In the genomic region with DNA sequence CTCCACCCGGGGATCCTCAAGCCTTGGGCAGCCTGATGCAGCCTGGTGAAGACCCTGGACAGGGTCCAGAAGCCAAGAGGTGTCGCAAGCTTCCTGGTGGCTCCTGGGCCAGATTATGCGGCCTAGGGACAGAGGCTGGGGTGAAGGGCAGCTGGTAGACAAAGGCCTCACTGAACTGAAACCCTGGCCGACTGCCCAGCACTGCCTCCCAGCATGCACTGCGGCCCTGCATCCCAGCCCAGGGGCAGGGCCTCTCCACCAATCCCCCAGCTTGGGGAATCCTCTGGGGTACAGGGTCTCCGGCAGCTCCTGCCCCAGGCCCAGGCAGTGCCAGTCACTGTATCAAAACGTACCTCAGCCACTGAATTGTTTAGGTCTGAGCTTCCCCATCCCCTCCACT, we compare ENCODE assay signal across 8 mouse cellular contexts. TPM values are rescaled to one million over a fixed set of nuclear protein-coding genes. Genes with fewer than 3 reads are reported as not detected.
DNase-seq lines count a peak whose midpoint lies in the region; ATAC-seq and TF ChIP-seq lines count a peak whose summit lies in the region.

No protein-coding gene starts in this region.

- no peak for TF ChIP-seq CTCF in thymus, adult 2 months (IDR thresholded peaks at IDR 0.05; ENCODE audit: borderline replicate concordance, control insufficient read depth, extremely low read depth, insufficient read depth, low read length, poor library complexity)

- H3K27ac ChIP-seq in lung, embryonic 15.5 days, result no peak overlapping the region
- H3K27ac ChIP-seq in embryonic facial prominence, embryonic 10.5 days (replicated peaks), result peak overlapping the region; percentile 83
- peak overlapping the region; percentile 65 for H3K27ac ChIP-seq in hindbrain, embryonic 15.5 days (replicated peaks)
- H3K27ac ChIP-seq in thymus, adult 2 months (ENCODE audit: control insufficient read depth, insufficient read depth, low read length), result no peak overlapping the region

- no peak overlapping the region for H3K9ac ChIP-seq in lung, embryonic 15.5 days
- H3K9ac ChIP-seq in hindbrain, embryonic 15.5 days, result no peak overlapping the region

- no peak for TF ChIP-seq POLR2A in thymus, adult 2 months (IDR thresholded peaks at IDR 0.05; ENCODE audit: control insufficient read depth, extremely low read depth, insufficient read depth, low read length, poor library complexity)

- no peak overlapping the region for H3K4me3 ChIP-seq in lung, embryonic 15.5 days
- H3K4me3 ChIP-seq in embryonic facial prominence, embryonic 10.5 days, result no peak overlapping the region
- H3K4me3 ChIP-seq in hindbrain, embryonic 15.5 days, result no peak overlapping the region
- H3K4me3 ChIP-seq in thymus, adult 2 months (ENCODE audit: control insufficient read depth, insufficient read depth, low read length), result no peak overlapping the region

- intact Hi-C loops in left cerebral cortex, postnatal 10 days (cut with DNase I), result no loop called here

- ATAC-seq in lung, embryonic 15.5 days (ENCODE audit: borderline replicate concordance, extremely low read depth, low FRiP score, low TSS enrichment), result peak; percentile 20; the same call in 1 of the 2 replicates
- peak; percentile 44; the same call in 1 of the 2 replicates for ATAC-seq in hindbrain, embryonic 15.5 days (ENCODE audit: low FRiP score, low read depth)

- no peaks in the 10 kb centered on the region for H3K9me3 ChIP-seq in lung, embryonic 15.5 days
- H3K9me3 ChIP-seq in embryonic facial prominence, embryonic 10.5 days, result no peaks in the 10 kb centered on the region
- H3K9me3 ChIP-seq in hindbrain, embryonic 15.5 days, result no peaks in the 10 kb centered on the region

- H3K36me3 ChIP-seq in lung, embryonic 15.5 days, result no peaks in the 10 kb centered on the region
- H3K36me3 ChIP-seq in embryonic facial prominence, embryonic 10.5 days (replicated peaks), result no peaks in the 10 kb centered on the region
- H3K36me3 ChIP-seq in hindbrain, embryonic 15.5 days, result no peaks in the 10 kb centered on the region
- H3K36me3 ChIP-seq in thymus, adult 2 months (ENCODE audit: control insufficient read depth, insufficient read depth, low read length), result no peaks in the 10 kb centered on the region

- H3K4me2 ChIP-seq in lung, embryonic 15.5 days, result no peak overlapping the region
- H3K4me2 ChIP-seq in hindbrain, embryonic 15.5 days, result no peak overlapping the region

- no peak for DNase-seq in lung, adult 18-20 months
- DNase-seq in embryonic facial prominence, embryonic 10.5 days (ENCODE audit: low spot score), result peak; percentile 37
- peak; percentile 50 to 84 for DNase-seq in left cerebral cortex, postnatal 10 days (ENCODE audit: extremely low spot score in 1 of 2, low spot score in 2 of 2)
- DNase-seq in ovary, postnatal 14 days (ENCODE audit: low spot score), result peak; percentile 33
- no peak for DNase-seq in thymus, adult 2 months
- no peak for DNase-seq in embryo, embryonic 10 days (ENCODE audit: low spot score)

- 59% methylated on average over 7 of the region's 7 CpGs for WGBS in lung, embryonic 15.5 days
- 60% methylated on average over 7 of the region's 7 CpGs for WGBS in embryonic facial prominence, embryonic 10.5 days
- WGBS in hindbrain, embryonic 15.5 days, result 31% methylated on average over 7 of the region's 7 CpGs
- WGBS in thymus, adult 2 months, result 81% methylated on average over 7 of the region's 7 CpGs

- no peaks in the 10 kb centered on the region for H3K4me1 ChIP-seq in lung, embryonic 15.5 days
- H3K4me1 ChIP-seq in embryonic facial prominence, embryonic 10.5 days, result peaks cover 59% of the 10 kb centered on the region
- peaks cover 35% of the 10 kb centered on the region for H3K4me1 ChIP-seq in hindbrain, embryonic 15.5 days (replicated peaks)
- H3K4me1 ChIP-seq in thymus, adult 2 months (replicated peaks; ENCODE audit: control insufficient read depth, insufficient read depth, low read length), result no peaks in the 10 kb centered on the region

- H3K27me3 ChIP-seq in lung, embryonic 15.5 days, result no peaks in the 10 kb centered on the region
- H3K27me3 ChIP-seq in embryonic facial prominence, embryonic 10.5 days (replicated peaks; ENCODE audit: low read depth, poor library complexity, severe bottlenecking), result no peaks in the 10 kb centered on the region
- H3K27me3 ChIP-seq in hindbrain, embryonic 15.5 days, result no peaks in the 10 kb centered on the region
- no peaks in the 10 kb centered on the region for H3K27me3 ChIP-seq in thymus, adult 2 months (ENCODE audit: control insufficient read depth, insufficient read depth, low read length)

RNA-seq across cellular contexts. Expression of gene Ocstamp, which starts 17.1 kb away (rescaled TPM):
- 0.06 TPM in 1 of 2 replicates, not detected in the other for polyA plus RNA-seq in lung, embryonic 15.5 days (2015; fragmentation: Nextera tagmentation; extraction: Ambion mirVana)
- 0.06 and 0.18 TPM in 2 replicates for polyA plus RNA-seq in embryonic facial prominence, embryonic 10.5 days (2016; fragmentation: Nextera tagmentation; extraction: Ambion mirVana)
- polyA plus RNA-seq in hindbrain, embryonic 15.5 days (2015; fragmentation: Nextera tagmentation; extraction: Ambion mirVana), result 0.07 TPM in 1 of 2 replicates, not detected in the other
- not detected for total RNA-seq in left cerebral cortex, postnatal 10 days (2021)
- 0.37 and 0.44 TPM in 2 replicates for polyA plus RNA-seq in thymus, adult 2 months (2012; rRNA removed)

RNA-seq across cellular contexts. Expression of gene Zfp334, which starts 29.2 kb away (rescaled TPM):
- 7.0 and 7.1 TPM in 2 replicates for polyA plus RNA-seq in lung, embryonic 15.5 days (2015; fragmentation: Nextera tagmentation; extraction: Ambion mirVana)
- 20.8 and 21.6 TPM in 2 replicates for polyA plus RNA-seq in embryonic facial prominence, embryonic 10.5 days (2016; fragmentation: Nextera tagmentation; extraction: Ambion mirVana)
- 8.5 and 9.1 TPM in 2 replicates for polyA plus RNA-seq in hindbrain, embryonic 15.5 days (2015; fragmentation: Nextera tagmentation; extraction: Ambion mirVana)
- total RNA-seq in left cerebral cortex, postnatal 10 days (2021), result 10 to 100 TPM; 11.9 to 13.2 TPM
- polyA plus RNA-seq in thymus, adult 2 months (2012; rRNA removed), result 0.23 and 0.31 TPM in 2 replicates

RNA-seq across cellular contexts. Expression of gene Zfp663, which starts 48.8 kb away (rescaled TPM):
- polyA plus RNA-seq in lung, embryonic 15.5 days (2015; fragmentation: Nextera tagmentation; extraction: Ambion mirVana), result 1.1 and 2.2 TPM in 2 replicates
- polyA plus RNA-seq in embryonic facial prominence, embryonic 10.5 days (2016; fragmentation: Nextera tagmentation; extraction: Ambion mirVana), result 3.0 and 3.2 TPM in 2 replicates
- polyA plus RNA-seq in hindbrain, embryonic 15.5 days (2015; fragmentation: Nextera tagmentation; extraction: Ambion mirVana), result 5.8 and 8.3 TPM in 2 replicates
- under 1 TPM; 0.59 to 0.79 TPM for total RNA-seq in left cerebral cortex, postnatal 10 days (2021)
- not detected in 2 replicates for polyA plus RNA-seq in thymus, adult 2 months (2012; rRNA removed)

RNA-seq across cellular contexts. Expression of gene Slc13a3, which starts 55.7 kb away (rescaled TPM):
- 0.42 and 0.57 TPM in 2 replicates for polyA plus RNA-seq in lung, embryonic 15.5 days (2015; fragmentation: Nextera tagmentation; extraction: Ambion mirVana)
- 0.40 and 0.44 TPM in 2 replicates for polyA plus RNA-seq in embryonic facial prominence, embryonic 10.5 days (2016; fragmentation: Nextera tagmentation; extraction: Ambion mirVana)
- 7.7 and 8.7 TPM in 2 replicates for polyA plus RNA-seq in hindbrain, embryonic 15.5 days (2015; fragmentation: Nextera tagmentation; extraction: Ambion mirVana)
- 10 to 100 TPM; 18.7 to 19.9 TPM for total RNA-seq in left cerebral cortex, postnatal 10 days (2021)
- 2.1 and 2.2 TPM in 2 replicates for polyA plus RNA-seq in thymus, adult 2 months (2012; rRNA removed)

Comparison
In these comparisons a context has a peak if more than half of its experiments do, and no peak if none do; other contexts are left out.
1. H3K27ac ChIP-seq: peak in embryonic facial prominence, embryonic 10.5 days (single experiment) and hindbrain, embryonic 15.5 days (single experiment); none in lung, embryonic 15.5 days (single experiment) and thymus, adult 2 months (single experiment).
2. DNase-seq: peak in embryonic facial prominence, embryonic 10.5 days (single experiment), left cerebral cortex, postnatal 10 days (2 of 2) and ovary, postnatal 14 days (single experiment); none in lung, adult 18-20 months (0 of 2), thymus, adult 2 months (single experiment) and embryo, embryonic 10 days (single experiment).